Mouse (Mus musculus): Measurements from ENCODE around the gene Ccnc.

Gene Ccnc

GRCm38 (mm10) chr4:21801620-21802019, 74.1 kb downstream of the Ccnc start:
- DNase-seq (ENCODE audit: low spot score) = no peak

GRCm38 (mm10) chr4:21807204-21807603, 79.7 kb downstream of the Ccnc start:
- DNase-seq (ENCODE audit: low spot score) = no peak

All from layer of hippocampus, adult 11-12 months (tissue).